Mouse (Mus musculus) inflammation-experienced regulatory T-cells, adult 6 months (primary cell): ENCODE measurements around the gene Rbm12. TPM values are rescaled to one million over a fixed set of nuclear protein-coding genes. Genes with fewer than 3 reads are reported as not detected.

Source experiments
- ATAC-seq: one replicate; pipeline ENCODE4 v1.8.0; 2017
- polyA plus RNA-seq, 3 experiments: library from polyadenylated mRNA; unstranded; fragments of 100-300 nt; shearing (Covaris generic); gene quantifications; one replicate each; pipeline ENCODE4 v1.2.1; 2017

Rbm12 gene
- polyA plus RNA-seq, 3 experiments from 2014 or later = 11.7 to 20.0 (median 18.2) TPM

- no peak for ATAC-seq
Measured at GRCm38 (mm10) chr2:156079183-156079560, 32.6 kb downstream of the Rbm12 start.

DNA sequence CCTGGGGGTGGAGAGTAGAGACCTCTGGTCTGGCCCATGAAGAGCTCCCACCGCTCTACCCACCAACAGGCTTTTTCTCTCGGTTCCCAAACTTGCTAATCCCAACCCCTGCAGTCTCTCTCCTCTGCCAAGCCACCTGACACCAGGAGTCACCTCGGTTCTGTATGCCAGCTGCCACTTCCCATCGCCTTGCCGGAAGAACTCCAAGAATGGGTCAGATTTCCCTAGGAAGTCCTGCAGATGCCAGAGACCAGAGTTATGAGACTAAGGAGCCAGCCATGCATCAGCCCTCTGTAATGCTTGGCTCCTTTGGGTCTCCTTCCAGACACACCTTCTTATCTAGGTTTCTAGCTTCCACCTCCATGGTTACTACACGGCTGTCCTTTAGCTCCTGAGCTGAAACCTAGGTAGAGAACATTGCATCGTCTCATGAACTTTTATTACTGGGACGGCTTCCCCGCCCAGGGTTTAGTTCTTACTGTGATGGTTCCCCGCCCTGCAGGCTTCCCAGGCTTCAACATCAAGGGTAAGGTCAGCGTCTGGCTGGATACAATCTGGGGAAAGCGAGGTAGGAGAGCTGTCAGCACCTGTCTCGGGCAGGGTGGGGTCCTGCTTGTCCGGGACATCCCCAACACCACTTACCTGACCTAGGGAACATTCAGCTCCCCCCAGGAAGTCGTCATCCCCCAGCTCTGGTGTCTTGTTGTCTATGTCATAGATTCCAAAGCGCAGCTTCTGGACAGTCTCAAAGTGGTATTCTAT, 33.2 kb downstream of the Rbm12 start:
- no peak for ATAC-seq

- ATAC-seq = no peak
Measured at GRCm38 (mm10) chr2:156077461-156077860, 34.3 kb downstream of the Rbm12 start.

DNA sequence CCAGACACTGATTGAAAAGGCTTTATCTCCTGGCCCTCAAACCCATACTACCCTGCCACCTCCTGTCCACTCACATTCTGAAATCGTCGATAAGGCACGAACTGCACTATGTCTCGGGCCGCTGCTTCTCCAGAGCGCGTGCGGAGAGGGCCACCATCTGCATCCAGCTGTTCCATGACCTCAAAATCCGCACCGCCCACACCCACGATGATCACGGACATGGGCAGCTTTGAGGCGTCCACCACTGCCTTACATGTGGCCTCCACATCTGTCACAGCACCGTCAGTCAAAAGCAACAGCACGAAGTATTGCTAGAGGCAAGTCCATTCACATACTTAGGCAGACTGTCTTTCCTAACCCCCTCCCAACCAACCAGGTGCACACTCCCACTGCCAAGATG, 38.1 kb downstream of the Rbm12 start:
- no peak for ATAC-seq

- no peak for ATAC-seq
Measured at GRCm38 (mm10) chr2:156071236-156071635, 40.5 kb downstream of the Rbm12 start.

- no peak for ATAC-seq
Measured at GRCm38 (mm10) chr2:156067916-156068315, 43.9 kb downstream of the Rbm12 start.

DNA sequence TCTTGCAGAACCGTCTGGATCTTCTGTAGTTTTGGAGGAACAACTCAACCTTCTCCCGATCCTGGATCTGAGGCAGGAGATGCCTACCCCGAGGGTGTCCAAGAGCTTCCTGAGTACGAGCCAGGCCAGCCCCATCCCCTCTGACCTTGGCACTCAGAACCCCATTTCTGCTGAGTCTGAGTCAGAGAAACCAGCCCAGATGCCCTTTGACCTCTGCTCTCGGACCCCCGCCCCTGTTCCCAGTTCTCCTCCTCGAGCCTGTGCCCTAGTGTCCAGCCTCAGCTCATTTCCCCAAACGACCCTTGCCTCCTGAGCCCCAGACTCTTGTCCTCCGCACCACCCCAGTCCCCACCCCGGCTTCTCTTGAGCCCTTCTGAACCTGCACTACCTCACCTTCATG, 45.7 kb downstream of the Rbm12 start:
- no peak for ATAC-seq

GRCm38 (mm10) chr2:156065099-156066041, 46.4 kb downstream of the Rbm12 start, which contains the start of gene Spag4:
Gene Spag4 (plus strand): TSS chr2:156065175.
- ATAC-seq = peak; percentile 82

DNA sequence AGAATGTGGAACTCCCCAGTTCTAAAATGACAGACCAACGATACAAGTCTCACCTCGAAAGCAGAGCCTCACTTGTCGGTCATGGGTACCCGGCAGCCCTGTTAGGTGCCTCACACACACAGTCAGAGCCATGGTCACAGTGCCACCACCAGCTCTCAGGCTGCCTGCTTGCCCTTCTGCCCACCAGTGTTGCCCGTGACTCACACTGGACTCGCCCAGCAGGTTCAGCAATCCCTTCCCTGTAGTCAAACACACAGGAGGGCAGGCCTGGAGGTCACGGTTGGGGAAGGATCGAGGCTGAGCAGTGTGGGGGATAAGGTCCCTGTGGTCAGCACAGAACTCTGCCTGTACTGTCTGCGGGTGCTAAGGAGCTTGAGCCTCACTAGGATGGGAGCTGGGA, 59.0 kb downstream of the Rbm12 start, which contains the start of gene Fer1l4:
Gene Fer1l4 (minus strand): TSS at position 132 of the 400 bp plus-strand sequence.
- ATAC-seq = no peak

- no peak for ATAC-seq
Measured at GRCm38 (mm10) chr2:156047929-156048328, 63.8 kb downstream of the Rbm12 start.

GRCm38 (mm10) chr2:156042903-156043302, 68.9 kb downstream of the Rbm12 start:
- no peak for ATAC-seq

Other genes with a start within 250 kb of the Rbm12 start
- 10 to 100 TPM; 34.5 to 47.4 (median 36.3) TPM for gene Uqcc1, start 181.7 kb downstream of the Rbm12 start, polyA plus RNA-seq
- not detected for gene Gm15557, start 171.2 kb downstream of the Rbm12 start, polyA plus RNA-seq
- not detected for gene Gdf5, start 166.6 kb downstream of the Rbm12 start, polyA plus RNA-seq
- 10 to 100 TPM; 30.4 to 48.2 (median 47.9) TPM for gene Cep250, start 155.5 kb downstream of the Rbm12 start, polyA plus RNA-seq
- 1 to 10 TPM; 1.4 to 1.8 (median 1.7) TPM for gene 6430550D23Rik, start 104.0 kb downstream of the Rbm12 start, polyA plus RNA-seq
- gene Ergic3, start 103.9 kb downstream of the Rbm12 start, polyA plus RNA-seq = 100 to 1,000 TPM in 2 of 3 experiments, 10 to 100 TPM in 1; 97.9 to 172 (median 128) TPM
- not detected for gene Fer1l4, start 59.0 kb downstream of the Rbm12 start, polyA plus RNA-seq
- gene Spag4, start 46.8 kb downstream of the Rbm12 start, polyA plus RNA-seq = under 1 TPM in 1 of 3 experiments, not detected in 2; 0.13 TPM
- 10 to 100 TPM; 43.3 to 63.8 (median 46.2) TPM for gene Cpne1, start within 50 bp of the Rbm12 start, polyA plus RNA-seq
- gene Gm28036, start 15.1 kb upstream of the Rbm12 start, polyA plus RNA-seq = 10 to 100 TPM in 1 of 3 experiments, 1 to 10 TPM in 2; 5.9 to 12.5 (median 10.0) TPM
- gene Romo1, start 32.1 kb upstream of the Rbm12 start, polyA plus RNA-seq = 100 to 1,000 TPM; 144 to 170 (median 160) TPM
- gene Nfs1, start 32.2 kb upstream of the Rbm12 start, polyA plus RNA-seq = 10 to 100 TPM; 34.3 to 43.0 (median 36.7) TPM
- 100 to 1,000 TPM; 572 to 796 (median 746) TPM for gene Rbm39, start 68.3 kb upstream of the Rbm12 start, polyA plus RNA-seq
- 100 to 1,000 TPM in 1 of 3 experiments, 10 to 100 TPM in 2; 56.7 to 100 (median 81.3) TPM for gene Phf20, start 84.5 kb upstream of the Rbm12 start, polyA plus RNA-seq
- 1 to 10 TPM; 5.3 to 7.5 (median 5.8) TPM for gene Cnbd2, start 200.3 kb upstream of the Rbm12 start, polyA plus RNA-seq
- 1 to 10 TPM in 2 of 3 experiments, not detected in 1; 2.8 to 5.1 TPM for gene Scand1, start 200.7 kb upstream of the Rbm12 start, polyA plus RNA-seq